Mouse (Mus musculus) hindbrain, postnatal 0 days (tissue): Measurements from ENCODE around the gene Gm4981. TPM values are rescaled to one million over a fixed set of nuclear protein-coding genes. Genes with fewer than 3 reads are reported as not detected.
"Not testable (repeated sequence)": the region's sequence is repeated elsewhere in the genome, so short reads cannot be mapped to it uniquely, and the experiment has no call there.

Experiments
- ATAC-seq: fragments of 200-750 bp; cut with Nextera tagmentation; 2 replicates; pipeline ENCODE4 v1.8.0; 2017; ENCODE audit warnings: mild to moderate bottlenecking, moderate TSS enrichment, moderate library complexity
- DNase-seq: peaks from one replicate; pipeline ENCODE4 v3.0.0-alpha.2; 2015; ENCODE audit warnings: low spot score
- H3K27ac ChIP-seq: fragments of 300-500 bp; sonication (generic); 2 replicates; pipeline ENCODE4 v1.5.1; 2014; ENCODE audit warnings: mild to moderate bottlenecking
- H3K27me3 ChIP-seq: fragments of 300-500 bp; sonication (generic); 2 replicates; pipeline ENCODE4 v1.6.1; 2014; ENCODE audit warnings: low read length, mixed read lengths; ENCODE audit not compliant: insufficient read depth
- H3K36me3 ChIP-seq: fragments of 300-500 bp; sonication (generic); 2 replicates; pipeline ENCODE4 v1.6.1; 2014; ENCODE audit warnings: low read length, mixed read lengths; ENCODE audit not compliant: insufficient read depth
- H3K4me1 ChIP-seq: fragments of 300-500 bp; sonication (generic); 2 replicates; pipeline ENCODE4 v1.6.1; 2014; ENCODE audit warnings: antibody characterized with exemption, low read length, mixed read lengths; ENCODE audit not compliant: insufficient read depth
- H3K4me2 ChIP-seq: fragments of 300-500 bp; sonication (generic); 2 replicates; pipeline ENCODE4 v1.6.1; 2014; ENCODE audit warnings: low read depth, mild to moderate bottlenecking, low read length, moderate library complexity, mixed read lengths
- H3K4me3 ChIP-seq: fragments of 300-500 bp; sonication (generic); 2 replicates; pipeline ENCODE4 v1.5.1; 2014; ENCODE audit warnings: low read length
- H3K9ac ChIP-seq: fragments of 300-500 bp; sonication (generic); replicated peaks from 2 replicates; pipeline ENCODE4 v1.6.1; 2014; ENCODE audit warnings: mild to moderate bottlenecking, low read length, moderate library complexity, mixed read lengths
- H3K9me3 ChIP-seq: fragments of 300-500 bp; sonication (generic); 2 replicates; pipeline ENCODE4 v1.6.1; 2016; ENCODE audit warnings: low read length, mixed read lengths
- CTCF ChIP-seq: IDR thresholded peaks from 2 replicates; pipeline ENCODE4 v1.5.1; 2016; ENCODE audit warnings: antibody characterized with exemption, control low read depth, low read depth
- WGBS: fragments of 180-500 bp; shearing (Covaris S2); extraction: QIAGEN DNeasy Blood & Tissue Kit; methylation state at CpG from one replicate; pipeline ENCODE4 v1.1.7; 2014; 5-methylcytosine and 5-hydroxymethylcytosine counted together
- polyA plus RNA-seq: library from polyadenylated mRNA; unstranded; fragments of >200 nt; fragmentation: Nextera tagmentation; extraction: Ambion mirVana; gene quantifications from 2 replicates; pipeline ENCODE4 v1.2.1, GENCODE M21; 2015
- total RNA-seq: library from RNA; depleted of rRNA; stranded (reverse); fragments of >200 nt; gene quantifications from 2 replicates; pipeline ENCODE4 v1.2.3, GENCODE M21; 2014

The Gm4981 gene
- total and polyA plus RNA-seq, 2 experiments from 2014 or later = not detected

DNA sequence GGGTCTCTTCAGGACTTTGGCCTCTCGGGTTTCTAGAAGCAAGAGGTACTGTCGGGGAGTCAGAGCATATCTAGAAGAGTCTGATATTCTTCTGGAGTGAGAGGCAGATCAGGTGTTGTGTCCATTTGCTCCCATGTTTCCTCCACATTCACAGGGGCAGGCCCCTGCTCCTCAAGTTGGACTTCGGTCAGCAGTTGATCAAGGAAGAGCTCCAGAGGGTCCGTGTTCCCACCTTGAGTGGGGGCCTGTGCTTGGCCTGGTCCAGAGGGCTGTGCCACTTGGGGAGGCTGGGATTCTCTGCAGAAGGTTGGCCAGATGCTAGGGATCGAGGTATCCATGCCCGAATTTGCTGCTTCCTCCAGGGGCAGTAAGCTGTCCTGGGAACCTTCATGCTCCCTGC lies 8.7 kb downstream of the Gm4981 start:
- not testable (repeated sequence) for H3K36me3 ChIP-seq, DNase-seq, H3K4me1 ChIP-seq, H3K4me2 ChIP-seq, H3K9ac ChIP-seq, H3K27me3 ChIP-seq, ATAC-seq, H3K4me3 ChIP-seq, H3K27ac ChIP-seq
- H3K9me3 ChIP-seq = peaks cover 13% of the 10 kb centered on the region
- WGBS = 82% methylated on average over 2 of the region's 6 CpGs

DNA sequence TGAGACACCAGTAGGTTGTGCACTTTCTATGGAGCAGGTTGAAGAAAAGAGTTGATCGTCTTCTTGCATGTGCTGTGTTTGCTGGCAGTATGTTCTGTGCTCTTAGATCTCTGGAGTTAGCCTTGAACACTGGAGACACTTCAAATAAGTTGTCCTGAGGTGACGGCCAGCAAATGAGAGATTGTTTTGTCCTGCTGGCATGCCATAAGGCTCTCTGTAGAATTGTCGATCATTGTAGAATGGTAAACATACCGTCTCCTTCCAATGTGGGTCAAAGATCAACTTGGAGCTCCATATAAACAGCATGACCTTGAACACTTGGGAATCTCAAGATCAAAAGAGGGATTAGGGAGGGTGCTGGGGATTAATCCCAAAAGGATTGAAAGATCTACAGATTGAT lies 10.1 kb downstream of the Gm4981 start:
- not testable (repeated sequence) for H3K4me3 ChIP-seq, H3K4me2 ChIP-seq, H3K9ac ChIP-seq, H3K36me3 ChIP-seq, H3K4me1 ChIP-seq, H3K27me3 ChIP-seq, ATAC-seq, H3K9me3 ChIP-seq, H3K27ac ChIP-seq
- WGBS = 81% methylated on average over 4 of the region's 4 CpGs
- peak; percentile 39 for DNase-seq

DNA sequence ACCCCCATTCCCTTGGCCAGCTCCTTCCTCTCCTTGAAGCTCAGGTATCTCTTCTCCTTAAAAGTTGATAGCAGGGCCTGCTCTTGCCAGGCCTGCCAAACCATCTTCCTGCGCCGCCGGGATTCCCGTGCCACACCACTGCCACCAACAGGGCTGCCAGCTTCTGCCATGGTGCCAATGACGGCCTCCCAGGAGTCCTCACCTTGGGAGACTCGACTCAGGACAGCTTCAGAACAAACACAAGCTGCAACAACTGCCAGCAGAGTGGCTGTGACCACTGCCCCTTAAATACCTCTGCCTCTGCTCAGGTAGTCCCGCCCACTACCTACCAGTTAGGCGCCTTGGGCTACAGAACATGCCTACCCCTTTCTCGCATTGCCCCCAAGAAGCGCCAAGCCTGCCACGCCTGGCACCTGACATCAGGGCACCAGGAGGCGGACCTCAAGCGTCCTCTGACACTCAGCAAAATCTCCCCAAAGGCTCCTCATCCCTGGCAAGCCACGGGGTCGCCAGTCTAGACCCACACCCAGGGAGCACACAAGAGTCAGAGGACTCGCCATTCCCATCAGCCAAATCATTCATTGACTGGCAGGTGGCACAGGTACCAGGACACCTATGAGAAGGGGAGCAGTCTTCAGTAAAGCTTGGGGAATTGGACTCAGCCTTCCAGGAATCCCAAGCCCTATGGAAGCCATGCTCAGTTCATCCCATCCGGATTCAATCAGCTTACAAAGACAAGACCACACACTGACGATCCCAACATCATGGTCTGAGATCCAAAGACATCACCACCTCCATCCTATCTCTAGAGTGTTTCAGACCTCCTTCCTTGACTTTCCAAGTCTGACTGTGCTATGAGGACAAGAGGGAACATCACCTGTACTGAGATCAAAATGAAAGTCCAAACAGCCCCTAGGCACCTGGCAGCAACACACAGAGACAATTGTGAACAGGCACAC lies 11.4 kb downstream of the Gm4981 start, which contains the start of gene AW822073:
Gene AW822073, minus strand, starts transcription at position 104 of the 959 bp plus-strand sequence.
- H3K4me2 ChIP-seq, H3K36me3 ChIP-seq, H3K4me3 ChIP-seq, H3K27ac ChIP-seq, H3K9ac ChIP-seq, ATAC-seq, H3K4me1 ChIP-seq, H3K9me3 ChIP-seq, H3K27me3 ChIP-seq: not testable (repeated sequence)
- WGBS = 85% methylated on average over 16 of the region's 18 CpGs
- peak; percentile 20 for DNase-seq

DNA sequence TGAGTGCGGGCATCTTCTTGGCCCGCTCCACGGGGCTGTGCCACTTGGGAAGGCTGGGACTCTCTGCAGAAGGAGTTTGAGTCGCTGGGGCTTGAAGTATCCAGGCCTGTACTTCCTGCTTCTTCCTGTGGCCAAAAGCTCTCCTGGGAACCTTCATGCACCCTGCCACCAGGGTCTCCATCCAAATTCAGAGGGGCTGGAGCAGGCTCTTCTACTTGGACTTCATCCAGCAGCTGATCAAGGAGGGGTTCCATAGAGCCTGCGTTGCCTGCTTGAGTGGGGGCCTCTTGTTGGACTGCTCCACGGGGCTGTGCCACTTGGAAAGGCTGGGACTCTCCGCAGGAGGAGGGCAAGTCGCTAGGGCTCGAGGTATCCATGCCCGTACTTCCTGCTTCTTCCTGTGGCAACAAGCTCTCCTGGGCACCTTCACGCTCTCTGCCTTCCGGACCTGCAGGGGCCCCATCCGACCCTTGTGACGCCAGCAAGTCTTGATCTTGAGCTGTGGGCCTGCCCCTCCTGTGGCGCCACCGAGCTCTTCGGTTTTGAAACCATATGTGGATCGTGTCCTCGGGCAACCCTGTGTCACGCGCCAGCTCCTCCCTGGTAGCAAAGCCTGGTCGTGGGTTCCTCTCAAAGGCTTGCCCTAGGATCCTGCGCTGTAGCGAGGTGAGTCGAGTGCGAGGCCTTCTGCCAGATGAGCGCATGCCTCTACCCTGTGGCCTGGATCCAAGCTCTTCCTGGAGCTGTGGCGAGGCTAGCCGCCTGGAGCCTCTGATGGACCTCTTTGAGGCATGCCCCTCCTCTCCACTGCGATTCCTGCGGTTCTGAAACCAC lies 12.3 kb downstream of the Gm4981 start:
- not testable (repeated sequence) for H3K27me3 ChIP-seq, DNase-seq, H3K4me1 ChIP-seq, H3K36me3 ChIP-seq, ATAC-seq, H3K9me3 ChIP-seq, H3K9ac ChIP-seq, H3K27ac ChIP-seq, H3K4me3 ChIP-seq, H3K4me2 ChIP-seq
- WGBS = 84% methylated on average over 29 of the region's 31 CpGs

DNA sequence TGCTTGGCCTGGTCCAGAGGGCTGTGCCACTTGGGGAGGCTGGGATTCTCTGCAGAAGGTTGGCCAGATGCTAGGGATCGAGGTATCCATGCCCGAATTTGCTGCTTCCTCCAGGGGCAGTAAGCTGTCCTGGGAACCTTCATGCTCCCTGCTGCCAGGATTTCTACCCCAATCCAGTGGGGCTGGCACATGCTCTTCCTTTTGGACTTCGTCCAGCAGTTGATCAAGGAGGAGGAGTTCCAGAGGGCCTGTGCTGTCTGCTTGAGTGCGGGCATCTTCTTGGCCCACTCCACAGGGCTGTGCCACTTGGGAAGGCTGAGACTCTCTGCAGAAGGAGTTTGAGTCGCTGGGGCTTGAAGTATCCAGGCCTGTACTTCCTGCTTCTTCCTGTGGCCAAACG lies 13.3 kb downstream of the Gm4981 start:
- 89% methylated on average over 3 of the region's 6 CpGs for WGBS
- not testable (repeated sequence) for H3K4me1 ChIP-seq, H3K27ac ChIP-seq, DNase-seq, H3K36me3 ChIP-seq, H3K4me3 ChIP-seq, H3K27me3 ChIP-seq, H3K4me2 ChIP-seq, H3K9me3 ChIP-seq, ATAC-seq, H3K9ac ChIP-seq

DNA sequence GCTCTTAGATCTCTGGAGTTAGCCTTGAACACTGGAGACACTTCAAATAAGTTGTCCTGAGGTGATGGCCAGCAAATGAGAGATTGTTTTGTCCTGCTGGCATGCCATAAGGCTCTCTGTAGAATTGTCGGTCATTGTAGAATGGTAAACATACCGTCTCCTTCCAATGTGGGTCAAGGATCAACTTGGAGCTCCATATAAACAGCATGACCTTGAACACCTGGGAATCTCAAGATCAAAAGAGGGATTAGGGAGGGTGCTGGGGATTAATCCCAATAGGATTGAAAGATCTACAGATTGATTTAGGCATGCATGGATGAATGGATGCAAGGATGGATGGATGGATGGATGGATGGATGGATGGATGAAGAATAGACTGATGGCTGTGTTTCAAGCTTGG lies 14.9 kb downstream of the Gm4981 start:
- H3K4me3 ChIP-seq, H3K4me2 ChIP-seq, ATAC-seq, H3K9me3 ChIP-seq, H3K27ac ChIP-seq, H3K4me1 ChIP-seq, DNase-seq, H3K36me3 ChIP-seq, H3K27me3 ChIP-seq, H3K9ac ChIP-seq: not testable (repeated sequence)
- WGBS = 85% methylated on average over 2 of the region's 2 CpGs

DNA sequence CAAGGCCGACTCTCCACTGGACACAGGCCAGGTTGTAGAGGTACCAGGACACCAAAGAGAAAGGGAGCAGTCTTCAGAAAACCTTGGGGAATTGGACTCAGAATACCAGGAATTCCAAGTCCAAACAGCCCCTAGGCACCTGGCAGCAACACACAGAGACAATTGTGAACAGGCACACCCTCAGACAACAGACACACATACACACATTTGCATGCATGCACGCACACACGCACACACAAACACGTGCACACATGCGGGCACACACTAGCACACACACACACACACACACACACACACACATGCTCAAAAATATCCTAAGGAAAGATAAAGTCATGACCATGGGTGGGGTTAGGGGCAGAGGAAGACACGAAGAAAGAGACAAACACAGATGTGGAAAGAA lies 15.8 kb downstream of the Gm4981 start:
- peak; percentile 11 for DNase-seq
- Histone ChIP-seq H3K36me3 (no peaks in the 10 kb centered on the region), H3K27me3 (no peaks in the 10 kb centered on the region), H3K4me1 (no peaks in the 10 kb centered on the region), H3K9ac (no peak overlapping the region), H3K9me3 (no peaks in the 10 kb centered on the region; the same call in 1 of the 2 replicates), H3K4me3 (no peak overlapping the region), H3K4me2 (no peak overlapping the region), H3K27ac (no peak overlapping the region)
- no peak for TF ChIP-seq CTCF
- ATAC-seq = no peak
- 88% methylated on average over 6 of the region's 6 CpGs for WGBS
